Mouse (Mus musculus) cerebellum, adult (tissue): ENCODE measurements around the gene Pcsk4.
"Not testable (repeated sequence)": the region's sequence is repeated elsewhere in the genome, so short reads cannot be mapped to it uniquely, and the experiment has no call there.

ENCODE experiments used
- ATAC-seq: cut with Nextera tagmentation; 2 replicates; pipeline ENCODE4 v1.9.2; 2017; ENCODE audit warnings: mild to moderate bottlenecking, moderate library complexity, mixed read lengths; ENCODE audit not compliant: insufficient number of reproducible peaks, low FRiP score, low TSS enrichment

Pcsk4 gene

GRCm38 (mm10) chr10:80348981-80349380, 19.7 kb upstream of the Pcsk4 start:
- no peak for ATAC-seq

GRCm38 (mm10) chr10:80348244-80348781, 19.0 kb upstream of the Pcsk4 start, which contains the start of gene Adamtsl5:
Gene Adamtsl5 (minus strand): TSS chr10:80348412.
- 0 out of 2 replicates have a peak, but pooled peaks have one; percentile 4 for ATAC-seq

GRCm38 (mm10) chr10:80347514-80347967, 18.2 kb upstream of the Pcsk4 start:
- no peak for ATAC-seq

- not testable (repeated sequence) for ATAC-seq
Measured at GRCm38 (mm10) chr10:80345929-80346328, 16.6 kb upstream of the Pcsk4 start.

- no peak for ATAC-seq
Measured at GRCm38 (mm10) chr10:80345122-80345521, 15.8 kb upstream of the Pcsk4 start.

- no peak for ATAC-seq
Measured at GRCm38 (mm10) chr10:80344131-80344661, 14.9 kb upstream of the Pcsk4 start.

GRCm38 (mm10) chr10:80343425-80343895, 14.2 kb upstream of the Pcsk4 start:
- ATAC-seq: no peak

- ATAC-seq: no peak
Measured at GRCm38 (mm10) chr10:80342749-80343424, 13.6 kb upstream of the Pcsk4 start.

GRCm38 (mm10) chr10:80342305-80342748, 13.0 kb upstream of the Pcsk4 start:
- no peak for ATAC-seq

- no peak for ATAC-seq
Measured at GRCm38 (mm10) chr10:80341491-80342304, 12.4 kb upstream of the Pcsk4 start.

- ATAC-seq: no peak
Measured at GRCm38 (mm10) chr10:80341026-80341425, 11.7 kb upstream of the Pcsk4 start.

GRCm38 (mm10) chr10:80339941-80340750, 10.8 kb upstream of the Pcsk4 start:
- ATAC-seq: peak; percentile 54; the same call in 1 of the 2 replicates

- no peak for ATAC-seq
Measured at GRCm38 (mm10) chr10:80336263-80336662, 7.0 kb upstream of the Pcsk4 start.

GRCm38 (mm10) chr10:80332525-80332989, 3.3 kb upstream of the Pcsk4 start:
- peak; percentile 19; the same call in 1 of the 2 replicates for ATAC-seq

- peak; percentile 21; the same call in 1 of the 2 replicates for ATAC-seq
Measured at GRCm38 (mm10) chr10:80331636-80332524, 2.6 kb upstream of the Pcsk4 start.

- ATAC-seq: no peak
Measured at GRCm38 (mm10) chr10:80330888-80331287, 1.6 kb upstream of the Pcsk4 start.

- no peak for ATAC-seq
Measured at GRCm38 (mm10) chr10:80330084-80330483, 786 bp upstream of the Pcsk4 start.

- no peak for ATAC-seq
Measured at GRCm38 (mm10) chr10:80325045-80325444, 4.3 kb downstream of the Pcsk4 start.
